Mouse (Mus musculus) gastrocnemius, postnatal 25 days (tissue): ENCODE results near the gene Nrg3. TPM values are rescaled to one million over a fixed set of nuclear protein-coding genes. Genes with fewer than 3 reads are reported as not detected.

Source experiments
- DNase-seq: peaks from one replicate; pipeline ENCODE4 v3.0.0; 2022
- long read RNA-seq, 2 experiments: library from polyadenylated mRNA; stranded (forward); transcript quantifications; one replicate each; pipeline ENCODE4 v2.0.0; 2021
- total RNA-seq, 2 experiments: library from RNA; stranded (reverse); gene quantifications; 1 replicate in 1 of 2; 2 replicates in 1 of 2; pipeline ENCODE4 v1.2.3; 2021

The Nrg3 gene
- not detected for total RNA-seq
- long read RNA-seq, experiment 1 = 0 reads
- long read RNA-seq, experiment 2 = 0 reads

GRCm38 (mm10) chr14:39472790-39473761 is at the start of gene Nrg3:
Nrg3 (minus strand) TSS chr14:39473088.
- no peak for DNase-seq

- DNase-seq = no peak
These were observed 36.1 kb upstream of the Nrg3 start for GRCm38 (mm10) chr14:39508956-39509355.

GRCm38 (mm10) chr14:39473771-39474211 is 903 bp upstream of the Nrg3 start:
- no peak for DNase-seq

GRCm38 (mm10) chr14:39472146-39472751 is 639 bp downstream of the Nrg3 start:
- no peak for DNase-seq

- no peak for DNase-seq
These were observed 1.5 kb downstream of the Nrg3 start for GRCm38 (mm10) chr14:39471236-39471981.

- no peak for DNase-seq
These were observed 27.4 kb downstream of the Nrg3 start for GRCm38 (mm10) chr14:39445501-39445900.

- DNase-seq = no peak
These were observed 44.4 kb downstream of the Nrg3 start for GRCm38 (mm10) chr14:39428503-39428902.

- DNase-seq = no peak
These were observed 51.0 kb downstream of the Nrg3 start for GRCm38 (mm10) chr14:39421874-39422273.

- no peak for DNase-seq
These were observed 59.6 kb downstream of the Nrg3 start for GRCm38 (mm10) chr14:39413270-39413669.

- DNase-seq = no peak
These were observed 86.0 kb downstream of the Nrg3 start for GRCm38 (mm10) chr14:39386845-39387244.

GRCm38 (mm10) chr14:39381321-39381720 is 91.6 kb downstream of the Nrg3 start:
- no peak for DNase-seq

- DNase-seq = no peak
These were observed 99.7 kb downstream of the Nrg3 start for GRCm38 (mm10) chr14:39373220-39373619.

GRCm38 (mm10) chr14:39356251-39356650 is 116.6 kb downstream of the Nrg3 start:
- no peak for DNase-seq

- DNase-seq = no peak
These were observed 120.7 kb downstream of the Nrg3 start for GRCm38 (mm10) chr14:39351979-39352737.

GRCm38 (mm10) chr14:39317424-39318110 is 155.3 kb downstream of the Nrg3 start:
- DNase-seq = no peak

- DNase-seq = no peak
These were observed 158.8 kb downstream of the Nrg3 start for GRCm38 (mm10) chr14:39314111-39314510.

GRCm38 (mm10) chr14:39265121-39265520 is 207.8 kb downstream of the Nrg3 start:
- no peak for DNase-seq

- no peak for DNase-seq
These were observed 208.5 kb downstream of the Nrg3 start for GRCm38 (mm10) chr14:39264422-39264821.

- no peak for DNase-seq
These were observed 211.9 kb downstream of the Nrg3 start for GRCm38 (mm10) chr14:39261016-39261415.

- no peak for DNase-seq
These were observed 217.5 kb downstream of the Nrg3 start for GRCm38 (mm10) chr14:39255391-39255790.

GRCm38 (mm10) chr14:39240267-39240666 is 232.6 kb downstream of the Nrg3 start:
- no peak for DNase-seq
